Mouse (Mus musculus) ES-Bruce4 (cell line): ENCODE results near the gene Tbck.

ENCODE experiments used
- CTCF ChIP-seq: IDR thresholded peaks from one replicate; pipeline ENCODE4 v1.8.1; 2011; ENCODE audit warnings: low read depth, low read length
- EP300 ChIP-seq: IDR thresholded peaks from 2 replicates; pipeline ENCODE4 v1.6.1; 2011; ENCODE audit warnings: low read depth, low read length; ENCODE audit not compliant: insufficient read depth
- POLR2A ChIP-seq: IDR thresholded peaks from one replicate; pipeline ENCODE4 v1.8.1; 2011; ENCODE audit warnings: low read length; ENCODE audit not compliant: insufficient read depth

DNA sequence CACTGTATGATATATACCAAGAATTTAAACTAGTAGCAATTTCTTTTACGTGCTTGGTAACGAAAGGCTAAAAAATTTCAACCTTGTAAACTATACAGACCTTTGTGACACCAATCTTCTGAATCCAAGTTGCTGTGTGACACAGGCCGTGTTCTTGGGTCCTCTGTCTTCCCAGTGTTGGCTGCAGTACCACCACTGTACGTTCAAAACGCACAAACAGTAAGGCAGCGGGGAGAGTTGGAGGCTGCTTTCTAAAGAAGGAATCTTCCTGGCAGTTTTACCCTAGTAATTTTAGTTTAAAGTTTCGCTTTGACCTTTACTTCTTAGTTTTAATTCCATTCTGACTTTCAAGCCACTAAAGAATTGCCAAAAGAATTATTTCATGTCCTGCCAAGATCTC, 92.7 kb downstream of the Tbck start:
- TF ChIP-seq POLR2A: no peak
- TF ChIP-seq EP300: no peak
- no peak for TF ChIP-seq CTCF
